Mouse (Mus musculus) kidney, adult 8-10 months (tissue): ENCODE measurements at regions not wholly inside any gene's neighbourhood (a gene's known extent, or its start where the extent isn't known, plus 50 kb on each side); places are given as distances from the start of the nearest gene placed in this dataset.

Experiments used
- DNase-seq, 2 experiments: peaks; one replicate each; pipeline ENCODE4 v3.0.0; 2022

DNA sequence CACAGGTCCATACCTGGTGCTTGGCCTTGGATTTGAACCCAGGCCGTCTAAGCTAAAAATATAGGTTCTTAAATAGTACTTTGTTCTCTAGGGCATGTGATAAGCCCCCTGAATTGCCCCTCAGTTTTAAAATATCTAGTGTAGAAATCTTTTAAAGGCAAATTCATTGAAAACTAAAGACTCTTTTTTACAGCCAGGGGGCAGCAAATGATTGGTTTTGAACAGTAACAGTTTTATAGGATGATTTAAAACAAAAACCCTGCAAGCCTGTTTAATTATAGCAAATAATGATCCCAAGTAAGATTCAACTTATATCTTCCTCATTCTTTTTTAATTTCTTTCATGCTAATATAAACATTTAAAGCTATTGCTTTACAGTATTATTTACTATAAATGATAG, 58.9 kb upstream of the Fam92a start:
- DNase-seq: no peak
